Mouse (Mus musculus): ENCODE measurements at regions not wholly inside any gene's neighbourhood (a gene's known extent, or its start where the extent isn't known, plus 50 kb on each side); places are given as distances from the start of the nearest gene placed in this dataset.

- DNase-seq, result no peak
Observed at GRCm38 (mm10) chr1:191486766-191487165, 83.7 kb upstream of the Ppp2r5a start.

DNA sequence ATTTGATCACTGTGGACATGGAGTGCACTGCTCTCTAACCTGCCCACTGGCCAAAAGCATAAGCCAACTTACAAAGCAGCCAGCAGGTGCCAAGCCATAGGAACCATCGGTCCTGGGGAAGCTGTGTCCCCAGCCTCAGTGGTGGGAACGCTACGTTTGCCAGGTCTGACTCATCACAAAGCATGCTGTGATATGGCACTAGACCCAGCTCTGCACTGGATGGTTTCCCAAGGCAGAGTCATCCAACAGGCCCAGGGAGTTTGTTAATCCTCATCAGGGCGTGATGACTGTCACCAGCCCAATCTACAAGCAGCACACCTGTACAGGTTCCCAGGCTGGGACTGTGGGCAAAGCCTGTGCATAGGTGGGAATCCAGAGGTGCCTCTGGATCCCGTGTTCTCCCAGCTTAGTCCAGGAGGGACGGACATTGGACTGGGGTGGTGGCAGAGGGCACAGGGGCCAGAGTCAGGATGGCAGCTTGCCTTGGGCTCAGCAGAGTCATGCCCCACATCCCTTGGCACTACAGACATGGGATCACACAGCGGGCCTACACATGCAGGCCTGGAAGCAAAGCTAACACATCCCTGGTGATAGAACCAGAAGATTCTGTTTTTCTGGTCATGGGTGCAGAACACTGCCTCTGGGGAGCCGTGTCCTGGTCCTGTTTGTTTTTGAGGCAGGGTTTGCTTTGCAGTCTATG lies 81.8 kb upstream of the Ppp2r5a start:
- no peak for DNase-seq

GRCm38 (mm10) chr1:191479906-191480379 lies 76.9 kb upstream of the Ppp2r5a start:
- no peak for DNase-seq

- DNase-seq, result no peak
Observed at GRCm38 (mm10) chr1:191472551-191472950, 69.5 kb upstream of the Ppp2r5a start.

- no peak for DNase-seq
Observed at GRCm38 (mm10) chr1:191471489-191471888, 68.4 kb upstream of the Ppp2r5a start.

DNA sequence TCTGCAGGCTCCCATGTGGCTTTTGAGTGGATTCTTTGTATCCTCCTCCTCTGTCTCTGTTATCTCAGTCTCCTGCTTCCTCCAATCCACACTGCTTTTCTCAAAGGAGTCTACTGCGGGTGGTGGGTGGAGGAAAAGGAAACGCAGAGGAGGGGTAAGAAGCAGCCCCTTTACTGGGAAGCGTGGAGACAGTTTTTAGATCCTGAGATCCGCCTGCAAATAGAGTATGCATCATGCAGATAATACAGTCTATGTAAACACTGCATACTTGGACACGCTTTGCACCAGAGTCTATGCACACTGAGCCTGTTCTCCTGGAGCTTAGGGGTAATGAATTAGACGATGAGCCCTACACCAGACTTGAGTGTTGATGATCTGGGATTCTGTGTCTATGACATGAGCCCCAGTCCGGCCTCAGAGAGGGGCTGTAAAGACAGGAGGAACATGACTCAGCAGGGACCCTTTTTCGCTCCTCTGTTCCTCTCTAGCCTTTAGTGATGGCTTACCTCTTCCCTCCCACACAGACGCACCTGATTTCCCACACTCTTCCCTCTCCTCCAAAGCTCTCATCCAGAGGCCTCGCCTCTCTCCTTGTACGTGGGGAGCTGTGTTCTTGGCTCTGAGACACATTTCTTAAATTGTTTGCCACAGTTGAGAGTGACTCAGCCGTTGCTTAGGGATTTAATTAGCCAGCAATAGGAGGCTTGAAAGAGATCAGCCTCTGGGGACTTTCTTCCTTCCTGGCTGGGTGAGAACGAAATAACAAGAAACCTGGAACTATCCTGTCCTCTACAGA lies 67.3 kb upstream of the Ppp2r5a start:
- DNase-seq, result no peak

- DNase-seq, result no peak
Observed at GRCm38 (mm10) chr1:191468837-191469529, 65.9 kb upstream of the Ppp2r5a start.

DNA sequence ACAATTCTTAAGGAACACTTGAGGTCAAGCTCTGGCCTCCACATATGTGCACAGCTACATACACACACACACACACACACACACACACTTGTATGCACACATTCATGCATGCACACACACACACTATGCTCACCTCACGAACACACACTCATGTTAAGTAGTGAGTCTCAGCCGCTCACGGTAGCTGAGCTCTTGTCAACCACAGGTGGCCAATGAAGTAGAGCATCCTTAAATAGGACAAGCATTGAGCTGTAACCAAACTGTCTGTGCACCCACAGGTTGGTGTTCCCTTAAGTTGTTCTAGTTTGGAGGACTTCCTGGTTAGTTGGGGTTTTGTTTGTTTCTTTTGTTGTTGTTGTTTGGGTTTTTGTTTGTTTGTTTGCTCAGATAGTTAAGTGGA lies 63.2 kb upstream of the Ppp2r5a start:
- no peak for DNase-seq

GRCm38 (mm10) chr1:191465723-191466122 lies 62.7 kb upstream of the Ppp2r5a start:
- no peak for DNase-seq

- no peak for DNase-seq
Observed at GRCm38 (mm10) chr1:191465170-191465569, 62.1 kb upstream of the Ppp2r5a start.

- DNase-seq, result peak; percentile 67
Observed at GRCm38 (mm10) chr1:191461811-191462491, 58.9 kb upstream of the Ppp2r5a start.

DNA sequence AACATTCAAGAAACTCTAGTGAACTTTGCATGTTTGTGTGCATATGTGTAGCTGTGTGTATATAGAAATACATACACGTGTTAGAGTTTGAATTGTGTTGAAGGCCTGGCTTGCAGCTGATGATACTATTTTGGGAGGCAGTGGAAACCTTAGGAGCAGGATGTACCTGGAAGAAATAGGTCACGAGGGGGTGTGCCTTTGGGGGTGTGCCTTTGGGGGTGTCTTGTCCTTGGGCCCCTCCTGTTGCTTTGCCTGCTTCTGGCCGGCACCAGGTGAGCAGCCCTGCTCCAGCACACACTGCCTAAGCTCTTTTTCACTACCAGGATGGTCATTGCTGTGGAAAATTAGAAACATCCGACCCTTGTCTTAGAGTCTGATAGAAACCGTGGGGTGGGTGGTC lies 56.0 kb upstream of the Ppp2r5a start:
- no peak for DNase-seq

DNA sequence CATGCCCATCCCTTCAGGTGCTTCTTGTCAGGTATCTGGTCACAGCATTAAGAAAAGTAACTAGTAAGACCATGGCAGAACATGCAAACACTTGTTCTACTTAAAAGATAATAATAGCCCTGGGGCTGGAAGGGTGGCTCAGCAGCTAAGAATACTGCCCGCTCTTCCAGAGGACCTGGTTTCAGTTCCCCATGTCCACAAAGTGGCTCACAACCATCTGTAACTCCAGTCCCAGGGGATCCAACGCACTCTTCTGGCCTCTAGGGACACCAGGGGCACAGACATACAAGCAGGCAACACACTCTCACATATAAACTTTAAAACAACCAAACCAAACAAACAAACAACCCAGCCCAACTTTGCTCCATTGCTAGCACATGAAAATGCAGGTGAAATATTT lies 55.2 kb upstream of the Ppp2r5a start:
- no peak for DNase-seq

DNA sequence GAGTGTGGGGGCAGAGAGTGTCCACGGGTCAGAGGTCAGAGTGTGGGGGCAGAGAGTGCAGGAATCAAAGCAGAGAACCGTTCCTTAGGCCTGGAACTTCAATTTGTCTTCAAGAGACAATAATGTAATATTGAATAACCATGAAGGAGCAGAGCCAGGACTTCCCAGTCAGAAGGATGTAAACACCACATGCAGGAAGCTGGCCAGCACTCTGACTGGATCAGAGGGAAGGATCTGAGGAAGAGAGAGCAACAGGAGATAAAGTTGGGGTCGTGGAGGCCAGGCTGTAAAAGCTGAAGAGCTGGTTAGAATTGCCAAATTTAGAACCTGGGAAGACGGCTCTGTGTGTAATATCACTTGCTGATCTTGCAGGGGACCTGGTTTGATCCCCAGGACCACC lies 54.0 kb upstream of the Ppp2r5a start:
- no peak for DNase-seq

DNA sequence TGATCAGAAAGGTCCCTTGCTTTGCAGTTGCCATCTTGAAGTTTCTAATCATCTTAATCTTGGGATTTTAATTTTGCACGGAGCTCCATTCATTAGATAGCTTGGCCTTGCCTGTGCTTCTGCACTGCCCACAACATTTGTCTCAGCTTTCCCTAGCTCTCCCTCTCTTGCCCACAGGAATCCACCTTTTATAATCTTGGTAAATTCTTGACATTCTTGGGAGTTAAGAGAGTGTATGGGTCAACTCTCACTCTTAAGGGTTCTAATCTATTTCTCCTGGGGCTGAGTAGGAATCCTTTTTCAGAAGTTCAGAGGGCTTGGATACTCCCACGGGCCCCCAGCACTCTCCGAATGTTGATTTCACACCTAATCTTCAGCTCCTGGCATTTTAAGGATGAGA lies 51.5 kb upstream of the Ppp2r5a start:
- no peak for DNase-seq

GRCm38 (mm10) chr1:191453589-191453988 lies 50.5 kb upstream of the Ppp2r5a start:
- DNase-seq, result no peak

Data from embryo, embryonic 11 days (tissue).